Mouse (Mus musculus) heart, adult 18-20 months (tissue): ENCODE results near the gene Olfr481. TPM values are rescaled to one million over a fixed set of nuclear protein-coding genes. Genes with fewer than 3 reads are reported as not detected.

Experiments used
- DNase-seq, 2 experiments: peaks; one replicate each; pipeline ENCODE4 v3.0.0; 2021 to 2022; ENCODE audit warnings: mixed read lengths in 1 of 2
- long read RNA-seq, 2 experiments: library from polyadenylated mRNA; stranded (forward); transcript quantifications; one replicate each; pipeline ENCODE4 v2.0.0; 2021
- total RNA-seq, 2 experiments: library from RNA; stranded (reverse); gene quantifications; 2 replicates each; pipeline ENCODE4 v1.2.3; 2021

The Olfr481 gene
- total RNA-seq, result not detected
- long read RNA-seq, experiment 1, result 0 reads
- long read RNA-seq, experiment 2, result 0 reads

- DNase-seq, result no peak
These were observed at the start of gene Olfr481 for GRCm38 (mm10) chr7:108079555-108079954. Olfr481 (plus strand) TSS chr7:108079855.

- no peak for DNase-seq
These were observed 45.8 kb upstream of the Olfr481 start, which contains the start of gene Olfr478 for GRCm38 (mm10) chr7:108033889-108034288. Olfr478 (minus strand) TSS chr7:108033989.

- DNase-seq, result no peak
These were observed 29.3 kb upstream of the Olfr481 start, which contains the start of gene Olfr479 for GRCm38 (mm10) chr7:108050393-108050792. Olfr479 (plus strand) TSS chr7:108050693.

GRCm38 (mm10) chr7:108067246-108067645 lies 12.4 kb upstream of the Olfr481 start, which contains the start of gene Olfr480:
Olfr480 (minus strand) TSS chr7:108067346.
- no peak for DNase-seq

GRCm38 (mm10) chr7:108097486-108097885 lies 17.8 kb downstream of the Olfr481 start, which contains the start of gene Olfr482:
Olfr482 (minus strand) TSS chr7:108097586.
- DNase-seq, result no peak

DNA sequence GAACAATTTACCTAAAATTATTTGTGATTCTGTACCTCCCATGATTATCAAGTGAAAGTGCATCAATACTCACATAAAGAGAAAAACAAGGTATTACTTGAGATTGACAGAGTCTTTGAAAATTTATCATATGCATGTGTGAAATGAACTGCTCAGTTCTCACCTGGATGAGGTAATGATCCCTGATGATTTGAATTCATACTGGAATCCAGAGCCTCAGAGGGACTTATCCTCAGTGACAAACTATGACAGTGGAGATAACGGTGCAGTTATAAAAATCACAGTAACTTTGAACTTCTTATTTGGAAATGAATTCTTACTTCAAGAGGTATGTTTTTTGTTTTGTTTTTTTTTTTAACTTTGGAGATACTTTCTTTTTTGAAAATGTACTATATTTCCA lies 20.9 kb downstream of the Olfr481 start, which contains the start of gene Olfr483:
TSS of gene Olfr483 (plus strand) at position 301 of the 400 bp plus-strand sequence.
- DNase-seq, result no peak

DNA sequence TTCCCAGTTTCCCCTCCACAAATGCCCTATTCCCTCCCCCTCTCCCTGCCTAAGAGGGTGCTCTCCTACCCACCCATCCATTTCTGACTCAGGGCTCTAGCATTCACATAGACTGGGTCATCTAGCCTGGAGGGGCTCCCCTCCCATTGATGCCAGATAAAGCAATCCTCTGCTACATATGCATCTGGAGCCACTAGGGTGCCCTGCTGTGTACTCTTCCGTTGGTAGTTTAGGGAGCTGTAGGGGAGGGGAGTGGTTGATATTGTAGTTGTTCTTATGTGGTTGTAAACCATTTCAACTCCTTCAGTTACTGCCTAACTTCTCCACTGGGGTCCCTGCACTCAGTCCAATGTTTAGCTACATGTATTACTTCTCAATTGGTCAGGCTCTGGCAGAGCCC lies 41.0 kb downstream of the Olfr481 start:
- DNase-seq, result no peak

GRCm38 (mm10) chr7:108121416-108121815 lies 41.8 kb downstream of the Olfr481 start:
- no peak for DNase-seq

DNA sequence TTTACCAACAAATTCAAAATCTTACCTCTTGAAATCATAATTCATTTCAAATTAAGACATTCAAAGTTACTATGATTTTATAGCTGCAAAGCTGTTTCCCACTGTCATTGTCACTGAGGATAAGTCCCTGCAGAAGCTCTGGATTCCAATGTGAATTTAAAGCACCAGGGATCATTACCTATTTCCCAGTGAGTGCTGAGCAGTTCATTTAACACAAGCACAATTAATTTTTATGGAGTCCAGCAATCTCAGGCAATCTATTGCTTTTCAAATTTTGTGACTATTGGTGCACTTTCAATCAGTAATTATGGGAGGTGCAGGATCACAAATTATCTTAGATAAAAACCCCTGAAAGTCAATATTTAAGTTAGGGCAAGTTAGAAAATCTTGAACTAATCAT lies 47.7 kb downstream of the Olfr481 start, which contains the start of gene Olfr484:
TSS of gene Olfr484 (minus strand) at position 101 of the 400 bp plus-strand sequence.
- DNase-seq, result no peak

Other genes starting within 250 kb of the Olfr481 start
- not detected for gene Olfr470, start 232.4 kb upstream of the Olfr481 start, total RNA-seq
- gene Olfr472, start 182.0 kb upstream of the Olfr481 start, total RNA-seq, result not detected
- gene Olfr473, start 149.4 kb upstream of the Olfr481 start, total RNA-seq, result not detected
- gene Olfr474, start 125.2 kb upstream of the Olfr481 start, total RNA-seq, result not detected
- not detected for gene Olfr476, start 115.1 kb upstream of the Olfr481 start, total RNA-seq
- not detected for gene Olfr477, start 93.2 kb upstream of the Olfr481 start, total RNA-seq
- not detected for gene Olfr478, start 45.9 kb upstream of the Olfr481 start, total RNA-seq
- gene Olfr479, start 29.2 kb upstream of the Olfr481 start, total RNA-seq, result not detected
- gene Olfr480, start 12.5 kb upstream of the Olfr481 start, total RNA-seq, result not detected
- 1 to 10 TPM in 1 of 2 experiments, under 1 TPM in 1; 0.87 to 1.1 TPM for gene Olfr482, start 17.7 kb downstream of the Olfr481 start, total RNA-seq
- not detected for gene Olfr483, start 21.0 kb downstream of the Olfr481 start, total RNA-seq
- gene Olfr484, start 47.6 kb downstream of the Olfr481 start, total RNA-seq, result not detected
- not detected for gene Olfr485, start 80.0 kb downstream of the Olfr481 start, total RNA-seq
- not detected for gene Olfr486, start 92.9 kb downstream of the Olfr481 start, total RNA-seq
- not detected for gene Olfr487, start 134.8 kb downstream of the Olfr481 start, total RNA-seq
- not detected for gene Olfr488, start 178.5 kb downstream of the Olfr481 start, total RNA-seq
- not detected for gene Olfr490, start 209.1 kb downstream of the Olfr481 start, total RNA-seq
- not detected for gene Olfr491, start 233.6 kb downstream of the Olfr481 start, total RNA-seq
- not detected for gene Olfr492, start 243.8 kb downstream of the Olfr481 start, total RNA-seq